Mouse (Mus musculus): ENCODE measurements at regions not wholly inside any gene's neighbourhood (a gene's known extent, or its start where the extent isn't known, plus 50 kb on each side); places are given as distances from the start of the nearest gene placed in this dataset.

GRCm38 (mm10) chr2:146565693-146566092, 53.5 kb upstream of the Ralgapa2 start:
- DNase-seq (ENCODE audit: low read depth, low spot score), result no peak

DNA sequence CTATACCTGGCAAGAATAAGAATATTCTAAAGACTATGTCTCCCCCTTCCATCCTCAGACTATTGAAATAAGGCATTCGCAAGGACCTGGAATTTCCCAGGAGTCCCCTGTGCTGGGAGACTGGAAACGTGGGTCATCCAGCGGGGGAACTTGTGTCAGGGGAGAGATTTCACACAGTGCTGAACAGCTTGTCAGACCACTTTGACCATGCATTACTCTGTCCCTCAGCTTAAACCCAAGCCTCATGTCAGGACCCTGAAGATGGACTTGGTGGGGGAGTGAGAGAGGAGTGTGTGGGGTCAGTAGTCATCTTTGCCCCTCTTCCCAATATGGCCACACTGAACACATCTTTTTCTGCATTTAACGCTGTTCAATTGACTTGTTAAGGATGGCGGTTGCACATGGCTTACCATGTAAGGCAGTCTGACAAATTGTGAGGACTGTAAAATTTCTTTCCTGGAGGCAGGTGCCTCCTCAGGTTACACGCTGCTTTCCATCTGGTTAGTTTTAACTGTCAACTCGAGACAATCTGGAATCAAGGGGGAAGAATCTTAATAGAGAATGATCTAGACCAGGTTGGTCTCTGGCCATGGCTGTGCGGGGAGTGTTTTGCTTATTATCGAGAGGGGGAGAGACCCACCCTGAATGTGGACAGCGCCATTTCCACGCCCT, 56.2 kb upstream of the Ralgapa2 start:
- DNase-seq (ENCODE audit: low read depth, low spot score), result no peak

DNA sequence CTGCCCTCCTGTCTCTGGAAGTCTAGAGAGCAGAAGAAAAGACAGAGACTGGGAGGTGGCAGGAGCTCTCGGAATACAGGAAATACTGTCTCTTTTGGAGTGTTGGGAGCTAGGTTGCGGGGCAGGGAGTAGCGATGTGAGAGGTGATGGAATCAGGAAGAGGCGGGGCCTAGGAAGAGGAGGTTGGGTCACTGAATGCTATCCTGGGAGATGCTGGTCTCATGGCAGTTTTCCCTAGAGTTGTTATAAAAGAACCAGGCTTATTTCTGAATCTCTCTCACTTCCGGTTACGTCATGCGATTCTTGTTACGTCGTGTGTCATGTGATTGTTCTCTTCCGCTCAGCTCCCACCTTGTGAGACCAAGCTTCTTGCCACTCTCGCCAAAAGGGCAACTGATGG, 58.9 kb upstream of the Ralgapa2 start:
- no peak for DNase-seq (ENCODE audit: low read depth, low spot score)

DNA sequence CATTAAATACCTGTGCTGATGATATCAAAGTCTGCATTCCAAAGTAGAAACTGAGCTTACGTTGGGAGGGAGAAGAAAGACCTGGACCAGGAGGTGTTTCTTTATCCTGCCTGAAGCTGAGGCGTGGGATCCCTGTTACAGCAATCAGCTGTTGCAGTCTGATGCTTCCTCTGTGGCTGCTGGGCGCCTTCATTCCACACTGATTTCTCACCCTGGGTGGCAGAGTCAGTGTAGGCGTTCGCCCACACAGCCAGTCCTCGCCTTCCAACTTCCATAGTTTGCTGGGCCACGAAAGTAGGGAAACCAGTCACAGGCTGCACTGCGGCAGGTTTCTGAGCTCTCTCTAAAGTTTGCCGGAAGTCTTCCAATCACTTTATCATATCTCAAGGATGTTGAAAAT, 59.7 kb upstream of the Ralgapa2 start:
- peak; percentile 13 for DNase-seq (ENCODE audit: low read depth, low spot score)

DNA sequence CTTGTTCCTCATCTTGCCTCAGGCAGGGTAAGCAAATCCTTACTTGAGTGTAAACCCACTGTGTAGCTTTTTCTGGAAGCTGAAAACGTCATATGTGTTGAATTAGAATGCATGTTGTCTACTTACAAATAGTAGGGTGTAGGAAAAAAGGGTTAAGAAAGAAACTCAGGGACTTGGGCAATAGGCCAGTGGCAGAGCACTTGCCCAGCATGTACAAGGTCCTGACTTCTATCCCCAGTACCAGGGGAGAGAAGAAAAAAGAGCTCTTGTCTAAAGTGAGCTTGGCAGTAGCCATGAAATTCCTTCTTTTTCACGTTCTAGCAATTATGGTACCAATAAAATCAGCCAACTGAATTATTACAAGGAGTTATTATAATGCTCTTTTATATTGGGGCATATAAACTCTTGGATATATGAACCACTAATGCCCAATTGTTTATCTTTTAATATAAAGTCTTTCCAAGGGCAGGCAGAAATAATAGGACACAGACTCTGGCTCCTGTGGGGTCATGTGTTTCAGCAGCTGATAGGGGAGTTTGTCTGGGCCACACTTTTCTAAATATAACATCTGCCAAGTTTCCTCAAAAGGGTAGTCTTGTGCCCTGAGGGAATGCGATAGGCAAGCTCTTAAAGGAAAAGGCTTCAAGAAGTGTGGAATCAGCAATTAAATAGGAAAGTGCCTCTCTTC, 63.6 kb upstream of the Ralgapa2 start:
- peak; percentile 25 for DNase-seq (ENCODE audit: low read depth, low spot score)

GRCm38 (mm10) chr2:146576298-146576905, 64.3 kb upstream of the Ralgapa2 start:
- DNase-seq (ENCODE audit: low read depth, low spot score), result no peak

DNA sequence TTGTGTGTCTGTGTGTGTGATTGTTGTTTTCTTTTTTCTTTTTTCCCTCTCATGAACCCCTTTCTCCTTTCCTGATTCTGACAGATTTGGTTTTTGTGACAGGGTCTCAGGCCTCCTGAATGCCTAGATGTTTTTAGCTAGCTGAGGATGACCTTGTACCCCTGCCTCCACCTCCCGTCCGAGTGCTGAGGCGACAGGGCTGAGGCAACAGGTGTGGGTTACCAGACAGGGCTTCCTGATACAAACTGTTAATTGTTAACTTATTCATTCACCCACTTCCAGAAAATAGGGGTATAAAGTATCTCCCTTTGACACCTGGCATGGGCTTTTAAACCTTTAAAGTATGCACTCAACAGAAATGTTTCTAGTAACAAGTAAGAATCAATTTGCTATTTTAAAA, 65.0 kb upstream of the Ralgapa2 start:
- no peak for DNase-seq (ENCODE audit: low read depth, low spot score)

GRCm38 (mm10) chr2:146581220-146581619, 69.1 kb upstream of the Ralgapa2 start:
- no peak for DNase-seq (ENCODE audit: low read depth, low spot score)

DNA sequence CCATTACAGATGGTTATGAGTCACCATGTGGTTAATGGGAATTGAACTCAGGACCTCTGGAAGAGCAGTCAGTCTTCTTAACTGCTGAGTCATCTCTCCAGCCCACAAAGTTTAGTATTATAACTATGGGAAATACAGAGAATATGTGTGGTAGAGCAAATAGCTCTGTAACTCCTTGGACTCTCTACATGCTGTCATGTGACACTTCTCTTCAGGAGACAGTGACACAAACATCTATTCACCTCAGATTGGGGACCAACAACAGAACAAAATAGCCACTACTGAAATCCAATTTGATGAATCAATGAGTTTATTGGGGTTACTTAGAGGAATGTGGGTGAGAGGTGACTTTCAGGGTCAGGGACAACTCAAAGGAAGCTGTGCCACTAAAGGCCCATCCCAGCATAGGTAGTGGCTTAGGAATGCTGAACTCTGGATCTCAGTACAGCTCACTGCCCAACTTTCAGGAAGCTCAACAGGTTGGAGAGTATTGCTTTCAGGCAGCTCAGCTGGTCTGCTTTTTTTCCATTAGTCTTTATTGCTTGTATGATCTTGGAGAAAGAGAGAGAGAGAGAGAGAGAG, 71.8 kb upstream of the Ralgapa2 start:
- peak; percentile 68 for DNase-seq (ENCODE audit: low read depth, low spot score)

GRCm38 (mm10) chr2:146586381-146586780, 74.2 kb upstream of the Ralgapa2 start:
- no peak for DNase-seq (ENCODE audit: low read depth, low spot score)

- no peak for DNase-seq (ENCODE audit: low read depth, low spot score)
Measured at GRCm38 (mm10) chr2:146586981-146587380, 74.8 kb upstream of the Ralgapa2 start.

GRCm38 (mm10) chr2:146589860-146590259, 77.7 kb upstream of the Ralgapa2 start:
- DNase-seq (ENCODE audit: low read depth, low spot score), result no peak

DNA sequence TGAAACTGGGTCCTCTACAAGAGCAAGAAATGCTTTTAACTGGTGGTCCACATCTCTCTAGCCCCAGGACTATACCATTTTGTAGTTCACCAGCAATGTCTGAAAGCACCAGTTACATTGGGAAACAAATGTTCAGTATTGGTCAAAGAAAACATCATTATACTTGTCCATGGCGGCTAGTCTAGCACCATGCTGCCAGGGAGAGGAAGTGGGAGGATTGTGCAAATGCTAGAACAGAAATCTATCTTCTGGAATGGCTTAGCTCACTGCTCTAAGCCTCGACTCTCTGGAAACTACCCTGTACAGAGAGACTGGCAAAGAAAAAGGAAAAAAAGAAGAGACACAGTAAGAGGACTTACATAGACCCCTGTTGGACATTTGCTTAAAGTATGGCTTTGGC, 81.1 kb upstream of the Ralgapa2 start:
- DNase-seq (ENCODE audit: low read depth, low spot score), result no peak

GRCm38 (mm10) chr2:146594212-146594611, 82.1 kb upstream of the Ralgapa2 start:
- DNase-seq (ENCODE audit: low read depth, low spot score), result no peak

GRCm38 (mm10) chr2:146595673-146596072, 83.5 kb upstream of the Ralgapa2 start:
- no peak for DNase-seq (ENCODE audit: low read depth, low spot score)

DNA sequence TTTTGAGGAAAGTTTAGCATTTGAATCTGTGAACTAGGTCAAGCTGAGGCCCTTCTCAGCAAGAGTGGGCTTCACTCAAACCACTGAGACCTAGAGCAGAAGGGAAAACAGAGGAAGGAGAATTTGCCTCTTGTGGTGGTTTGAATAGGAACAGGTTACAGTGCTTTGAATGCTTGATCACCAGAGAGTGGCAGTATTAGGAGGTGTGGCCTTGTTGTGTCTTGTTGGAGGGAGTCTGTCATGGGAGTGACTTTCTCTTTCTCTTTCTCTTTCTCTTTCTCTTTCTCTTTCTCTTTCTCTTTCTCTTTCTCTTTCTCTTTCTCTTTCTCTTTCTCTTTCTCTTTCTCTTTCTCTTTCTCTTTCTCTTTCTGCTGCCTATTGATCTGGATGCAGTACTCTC, 94.0 kb upstream of the Ralgapa2 start:
- DNase-seq (ENCODE audit: low read depth, low spot score), result no peak

DNA sequence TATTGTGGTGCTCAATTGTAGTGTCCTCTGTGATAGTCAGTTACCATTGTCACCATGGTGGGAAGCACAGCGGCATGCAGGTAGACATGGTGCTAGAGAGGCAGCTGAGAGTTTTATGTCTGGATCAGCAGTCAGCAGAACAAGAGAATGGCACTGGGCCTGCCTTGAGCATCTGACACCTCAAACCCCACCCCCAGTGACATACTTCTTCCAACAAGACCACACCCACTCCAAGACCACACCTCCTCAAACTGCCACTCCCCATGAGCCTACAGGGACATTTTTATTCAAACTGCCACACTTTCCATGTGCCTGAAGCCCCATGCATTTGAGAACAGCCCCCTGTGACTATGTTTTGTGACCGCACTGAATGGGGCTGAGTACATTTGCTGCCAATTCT, 98.8 kb upstream of the Ralgapa2 start:
- DNase-seq (ENCODE audit: low read depth, low spot score), result no peak

GRCm38 (mm10) chr2:146611886-146612521, 99.9 kb upstream of the Ralgapa2 start:
- peak; percentile 84 for DNase-seq (ENCODE audit: low read depth, low spot score)

GRCm38 (mm10) chr2:146612522-146613288, 100.6 kb upstream of the Ralgapa2 start:
- DNase-seq (ENCODE audit: low read depth, low spot score), result peak; percentile 66

DNA sequence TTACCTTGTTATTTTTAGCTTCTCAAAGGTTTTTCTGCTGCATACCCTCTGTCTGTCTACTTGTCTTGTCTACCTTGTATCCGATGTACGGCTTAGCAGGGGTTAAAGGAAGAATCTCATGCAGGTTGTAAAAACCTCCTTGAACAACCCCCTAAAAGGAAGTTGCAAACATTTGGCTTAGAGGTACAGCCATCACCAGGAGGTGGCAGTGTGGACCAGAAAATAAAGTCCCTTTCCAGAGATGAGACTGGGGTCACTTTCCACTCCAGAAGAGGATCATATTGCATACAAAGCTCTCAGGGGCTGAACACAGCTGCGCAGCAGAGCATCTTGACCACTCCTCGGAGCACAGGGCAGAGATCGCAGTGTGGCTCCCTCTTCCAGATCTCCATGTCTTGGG, 109.0 kb upstream of the Ralgapa2 start:
- peak; percentile 66 for DNase-seq (ENCODE audit: low read depth, low spot score)

GRCm38 (mm10) chr2:146623052-146623451, 110.9 kb upstream of the Ralgapa2 start:
- DNase-seq (ENCODE audit: low read depth, low spot score), result no peak

Data from 3T3-L1 (cell line).